Mouse (Mus musculus): ENCODE results near the gene Adora2a. TPM values are rescaled to one million over a fixed set of nuclear protein-coding genes. Genes with fewer than 3 reads are reported as not detected.

Gene Adora2a
- polyA plus RNA-seq, 1 experiment = 7.7 TPM

DNA sequence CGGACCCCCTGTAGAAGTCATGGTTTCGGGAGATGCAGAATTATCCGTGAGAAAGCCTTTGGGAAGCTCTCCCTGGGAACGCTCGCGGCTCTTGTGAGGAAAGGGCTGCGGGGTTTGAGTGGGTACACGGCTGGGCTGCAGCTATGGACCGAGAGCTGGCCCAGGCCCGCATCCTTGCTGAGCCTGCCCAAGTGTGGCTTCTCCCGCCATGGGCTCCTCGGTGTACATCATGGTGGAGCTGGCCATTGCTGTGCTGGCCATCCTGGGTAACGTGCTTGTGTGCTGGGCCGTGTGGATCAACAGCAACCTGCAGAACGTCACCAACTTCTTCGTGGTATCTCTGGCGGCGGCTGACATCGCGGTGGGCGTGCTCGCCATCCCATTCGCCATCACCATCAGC lies 9.1 kb downstream of the Adora2a start:
- Histone ChIP-seq H3K27ac (ENCODE audit: control insufficient read depth, insufficient read depth, low read depth, low read length, poor library complexity) (no peak overlapping the region), H3K4me1 (ENCODE audit: control insufficient read depth, insufficient read depth, low read length) (peaks cover 7% of the 10 kb centered on the region; the same call in 1 of the 2 replicates), H3K4me3 (replicated peaks; ENCODE audit: control insufficient read depth, low read depth, low read length) (no peak overlapping the region)
- WGBS = 89% methylated on average over 23 of the region's 23 CpGs
- TF ChIP-seq POLR2A (IDR thresholded peaks at IDR 0.05; ENCODE audit: borderline replicate concordance, control insufficient read depth, low read depth, low read length) = no peak

DNA sequence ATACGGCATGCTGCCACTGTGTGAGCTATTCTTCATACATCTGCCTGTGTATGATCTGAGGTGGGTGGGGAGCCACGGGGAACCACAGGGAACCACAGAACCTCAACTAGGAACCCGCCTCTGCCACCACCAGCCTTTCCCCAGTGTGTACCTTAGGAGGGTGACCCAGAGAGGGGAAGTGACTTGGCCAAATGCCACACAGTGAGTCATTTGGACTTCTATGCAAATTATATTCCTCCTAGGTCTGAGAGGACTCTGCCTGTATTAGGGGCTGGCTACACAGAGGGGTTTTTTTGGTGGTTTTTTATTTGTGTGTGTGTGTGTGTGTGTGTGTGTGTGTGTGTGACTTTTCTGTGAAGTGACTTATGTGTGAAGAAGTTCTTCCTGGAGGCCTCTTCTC lies 9.9 kb downstream of the Adora2a start:
- no peak overlapping the region for H3K27ac ChIP-seq (ENCODE audit: control insufficient read depth, insufficient read depth, low read depth, low read length, poor library complexity)

DNA sequence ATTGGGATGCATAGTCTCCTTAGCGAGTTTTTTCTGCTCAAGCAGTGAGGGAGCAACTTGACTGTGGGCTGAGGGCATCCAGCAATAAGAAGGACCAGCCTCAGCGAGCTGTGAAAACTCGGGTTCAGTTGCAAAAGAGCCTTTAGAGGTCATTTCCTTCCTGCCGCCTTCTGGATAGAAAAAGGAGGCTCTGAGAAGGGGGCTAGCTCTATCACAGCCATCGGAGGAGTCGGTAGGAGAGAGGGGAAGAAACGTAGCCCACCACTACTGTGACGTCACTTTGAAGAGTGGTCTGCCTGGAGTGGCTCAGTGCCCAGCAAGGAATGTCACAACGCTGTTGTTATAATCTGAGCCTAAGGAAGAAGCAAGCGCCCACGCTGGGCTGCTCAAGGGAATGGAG lies 10.4 kb downstream of the Adora2a start:
- WGBS = 19% methylated on average over 11 of the region's 11 CpGs
- Histone ChIP-seq H3K27ac (ENCODE audit: control insufficient read depth, insufficient read depth, low read depth, low read length, poor library complexity) (no peak overlapping the region), H3K4me3 (replicated peaks; ENCODE audit: control insufficient read depth, low read depth, low read length) (no peak overlapping the region)

More for the DNA sequence above, 9.9 kb downstream of the Adora2a start:
- Histone ChIP-seq H3K4me1 (ENCODE audit: control insufficient read depth, insufficient read depth, low read length) (peaks cover 7% of the 10 kb centered on the region; the same call in 1 of the 2 replicates), H3K4me3 (replicated peaks; ENCODE audit: control insufficient read depth, low read depth, low read length) (no peak overlapping the region)
- 3% methylated on average over 3 of the region's 3 CpGs for WGBS
- TF ChIP-seq CTCF (IDR thresholded peaks at IDR 0.05; ENCODE audit: control insufficient read depth, insufficient read depth, low read length) = no peak
- TF ChIP-seq POLR2A (IDR thresholded peaks at IDR 0.05; ENCODE audit: borderline replicate concordance, control insufficient read depth, low read depth, low read length) = no peak

DNA sequence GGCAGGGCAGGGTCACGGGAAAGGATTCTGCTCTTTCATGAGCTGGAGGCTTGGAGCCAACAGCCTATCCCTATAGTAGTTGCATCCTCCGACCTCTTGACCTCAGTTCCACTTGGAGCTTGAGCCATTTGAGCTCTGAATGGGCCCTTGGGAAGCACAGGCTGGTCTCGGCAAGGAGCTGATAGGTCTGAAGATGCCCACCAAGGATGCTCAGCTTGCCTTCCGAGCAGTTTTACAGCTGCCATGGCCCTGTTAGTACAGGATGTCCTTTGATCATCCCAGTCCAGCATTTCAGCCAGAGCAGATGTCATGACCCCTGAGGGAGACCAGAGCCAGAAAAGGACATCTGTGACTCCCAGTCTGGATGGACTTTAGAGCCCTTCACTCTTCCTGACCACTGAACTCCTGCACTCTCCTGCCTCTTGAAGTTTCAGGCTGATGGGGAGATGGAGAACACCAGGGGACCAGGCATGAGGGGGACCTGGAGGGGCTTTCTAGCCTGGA lies 11.6 kb downstream of the Adora2a start:
- TF ChIP-seq POLR2A (IDR thresholded peaks at IDR 0.05; ENCODE audit: borderline replicate concordance, control insufficient read depth, low read depth, low read length) (no peak), CTCF (IDR thresholded peaks at IDR 0.05; ENCODE audit: control insufficient read depth, insufficient read depth, low read length) (no peak)
- H3K4me3 ChIP-seq (replicated peaks; ENCODE audit: control insufficient read depth, low read depth, low read length) = no peak overlapping the region
- WGBS = 80% methylated on average over 4 of the region's 4 CpGs
- H3K27ac ChIP-seq (ENCODE audit: control insufficient read depth, insufficient read depth, low read depth, low read length, poor library complexity) = no peak overlapping the region
- peaks cover 7% of the 10 kb centered on the region; the same call in 1 of the 2 replicates for H3K4me1 ChIP-seq (ENCODE audit: control insufficient read depth, insufficient read depth, low read length)

More for the DNA sequence above, 10.4 kb downstream of the Adora2a start:
- no peak for TF ChIP-seq POLR2A (IDR thresholded peaks at IDR 0.05; ENCODE audit: borderline replicate concordance, control insufficient read depth, low read depth, low read length)
- peaks cover 7% of the 10 kb centered on the region; the same call in 1 of the 2 replicates for H3K4me1 ChIP-seq (ENCODE audit: control insufficient read depth, insufficient read depth, low read length)

DNA sequence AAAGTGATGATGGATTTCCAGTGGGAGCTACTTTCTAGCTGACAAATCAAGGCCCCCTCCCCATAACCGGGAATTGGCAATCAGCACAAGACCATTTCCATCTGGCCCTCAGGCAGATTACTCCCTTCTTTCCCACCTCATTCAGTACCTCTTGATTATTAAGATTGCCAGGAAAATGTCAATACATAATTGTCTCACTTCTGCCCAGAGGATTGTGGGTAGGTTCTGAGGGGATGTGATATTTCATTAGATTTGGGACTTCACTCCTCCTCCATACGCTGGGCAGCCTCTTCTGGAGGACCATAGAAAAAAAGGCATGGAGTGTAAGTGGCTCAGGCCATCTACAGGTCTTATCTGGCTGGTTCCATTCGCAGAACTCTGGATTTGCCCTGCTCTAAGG lies 15.6 kb downstream of the Adora2a start:
- H3K4me1 ChIP-seq (ENCODE audit: control insufficient read depth, insufficient read depth, low read length) = no peaks in the 10 kb centered on the region; the same call in 1 of the 2 replicates
- no peak overlapping the region for H3K27ac ChIP-seq (ENCODE audit: control insufficient read depth, insufficient read depth, low read depth, low read length, poor library complexity)
- WGBS = 86% methylated on average over 3 of the region's 3 CpGs
- no peak overlapping the region for H3K4me3 ChIP-seq (replicated peaks; ENCODE audit: control insufficient read depth, low read depth, low read length)
- TF ChIP-seq POLR2A (IDR thresholded peaks at IDR 0.05; ENCODE audit: borderline replicate concordance, control insufficient read depth, low read depth, low read length) (no peak), CTCF (IDR thresholded peaks at IDR 0.05; ENCODE audit: control insufficient read depth, insufficient read depth, low read length) (no peak)

DNA sequence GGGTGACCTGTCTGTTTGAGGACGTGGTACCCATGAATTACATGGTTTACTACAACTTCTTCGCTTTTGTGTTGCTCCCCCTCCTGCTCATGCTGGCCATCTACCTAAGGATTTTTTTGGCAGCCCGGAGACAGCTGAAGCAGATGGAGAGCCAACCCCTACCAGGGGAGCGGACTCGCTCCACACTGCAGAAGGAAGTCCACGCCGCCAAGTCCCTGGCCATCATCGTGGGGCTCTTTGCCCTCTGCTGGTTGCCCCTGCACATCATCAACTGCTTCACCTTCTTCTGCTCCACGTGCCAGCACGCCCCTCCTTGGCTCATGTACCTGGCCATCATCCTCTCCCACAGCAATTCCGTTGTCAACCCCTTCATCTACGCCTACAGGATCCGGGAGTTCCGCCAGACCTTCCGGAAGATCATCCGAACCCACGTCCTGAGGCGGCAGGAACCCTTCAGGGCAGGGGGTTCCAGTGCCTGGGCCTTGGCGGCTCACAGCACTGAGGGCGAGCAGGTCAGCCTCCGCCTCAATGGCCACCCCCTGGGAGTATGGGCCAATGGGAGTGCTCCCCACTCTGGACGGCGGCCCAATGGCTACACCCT lies 16.6 kb downstream of the Adora2a start:
- H3K27ac ChIP-seq (ENCODE audit: control insufficient read depth, insufficient read depth, low read depth, low read length, poor library complexity) = no peak overlapping the region
- H3K4me3 ChIP-seq (replicated peaks; ENCODE audit: control insufficient read depth, low read depth, low read length) = no peak overlapping the region
- WGBS = 85% methylated on average over 23 of the region's 23 CpGs
- H3K4me1 ChIP-seq (ENCODE audit: control insufficient read depth, insufficient read depth, low read length) = no peaks in the 10 kb centered on the region
- no peak for TF ChIP-seq CTCF (IDR thresholded peaks at IDR 0.05; ENCODE audit: control insufficient read depth, insufficient read depth, low read length)
- no peak for TF ChIP-seq POLR2A (IDR thresholded peaks at IDR 0.05; ENCODE audit: borderline replicate concordance, control insufficient read depth, low read depth, low read length)

DNA sequence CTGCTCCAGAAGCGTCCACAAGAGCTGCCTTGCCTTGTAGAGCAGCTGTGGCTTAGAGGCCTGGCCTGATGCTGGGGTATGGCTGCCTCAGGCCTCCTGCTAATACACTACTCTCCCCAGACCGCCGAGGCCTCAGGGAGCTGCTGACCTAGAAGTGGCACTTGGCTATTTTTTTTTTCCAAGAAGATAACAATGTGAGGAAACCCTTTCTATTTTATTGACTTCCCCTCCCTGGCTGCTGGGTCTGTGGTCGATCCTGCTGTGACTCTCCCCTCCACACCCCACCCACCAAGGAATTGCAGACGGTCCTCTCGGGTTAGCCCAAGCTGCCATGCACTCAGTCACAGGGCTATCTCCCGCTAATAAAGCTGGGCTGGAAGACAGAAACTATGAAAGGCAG lies 17.5 kb downstream of the Adora2a start:
- whole genome bisulfite sequencing = 65% methylated on average over 7 of the region's 7 CpGs
- Histone ChIP-seq H3K4me1 (ENCODE audit: control insufficient read depth, insufficient read depth, low read length) (no peaks in the 10 kb centered on the region; the same call in 1 of the 2 replicates), H3K4me3 (replicated peaks; ENCODE audit: control insufficient read depth, low read depth, low read length) (no peak overlapping the region), H3K27ac (ENCODE audit: control insufficient read depth, insufficient read depth, low read depth, low read length, poor library complexity) (no peak overlapping the region)
- TF ChIP-seq POLR2A (IDR thresholded peaks at IDR 0.05; ENCODE audit: borderline replicate concordance, control insufficient read depth, low read depth, low read length) = no peak
- TF ChIP-seq CTCF (IDR thresholded peaks at IDR 0.05; ENCODE audit: control insufficient read depth, insufficient read depth, low read length) = no peak

DNA sequence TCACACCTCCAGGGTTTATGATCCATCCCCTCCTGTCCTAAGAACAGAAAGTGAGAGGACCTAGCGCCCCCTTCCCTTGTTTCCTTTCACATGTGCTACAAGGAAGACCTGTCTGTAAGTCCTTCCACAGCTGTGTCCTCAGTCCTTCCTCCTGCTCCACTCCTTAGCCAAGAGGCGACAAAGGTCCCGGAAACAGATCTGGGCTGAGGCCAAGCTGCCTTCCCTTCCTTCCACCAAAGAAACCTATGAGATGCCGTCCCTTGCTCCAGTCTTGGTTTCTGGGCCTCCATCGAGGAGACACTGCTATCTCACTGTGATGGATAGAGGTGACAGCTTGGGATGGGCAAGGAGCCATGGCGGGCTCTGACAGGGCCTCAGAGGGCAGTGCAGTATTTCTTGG lies 18.4 kb downstream of the Adora2a start:
- no peak for TF ChIP-seq CTCF (IDR thresholded peaks at IDR 0.05; ENCODE audit: control insufficient read depth, insufficient read depth, low read length)
- no peak for TF ChIP-seq POLR2A (IDR thresholded peaks at IDR 0.05; ENCODE audit: borderline replicate concordance, control insufficient read depth, low read depth, low read length)
- whole genome bisulfite sequencing = 77% methylated on average over 6 of the region's 6 CpGs
- H3K4me3 ChIP-seq (replicated peaks; ENCODE audit: control insufficient read depth, low read depth, low read length) = no peak overlapping the region
- H3K4me1 ChIP-seq (ENCODE audit: control insufficient read depth, insufficient read depth, low read length) = no peaks in the 10 kb centered on the region; the same call in 1 of the 2 replicates
- no peak overlapping the region for H3K27ac ChIP-seq (ENCODE audit: control insufficient read depth, insufficient read depth, low read depth, low read length, poor library complexity)

DNA sequence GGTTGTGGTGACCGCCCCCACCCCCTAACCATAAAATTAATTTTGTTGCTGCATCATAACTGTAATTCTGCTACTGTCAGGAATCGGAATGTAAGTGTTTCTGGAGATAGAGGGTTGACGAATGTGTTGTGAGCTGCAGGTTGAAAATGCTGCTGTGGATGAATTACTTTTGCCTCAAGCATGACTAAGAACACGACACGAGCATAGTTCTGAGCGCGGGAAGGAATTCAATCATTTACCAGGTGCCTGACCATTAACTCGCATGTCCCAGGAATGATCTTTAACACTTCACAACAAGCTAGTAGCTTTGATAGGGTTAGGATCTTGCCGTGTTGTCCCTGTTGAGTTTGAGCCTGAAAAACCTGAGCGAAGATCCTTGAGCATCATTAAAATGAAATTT lies 20.6 kb downstream of the Adora2a start:
- WGBS = 85% methylated on average over 10 of the region's 10 CpGs
- TF ChIP-seq POLR2A (IDR thresholded peaks at IDR 0.05; ENCODE audit: borderline replicate concordance, control insufficient read depth, low read depth, low read length) (no peak), CTCF (IDR thresholded peaks at IDR 0.05; ENCODE audit: control insufficient read depth, insufficient read depth, low read length) (no peak)

More for the DNA sequence above, 20.6 kb downstream of the Adora2a start:
- no peak overlapping the region for H3K4me3 ChIP-seq (replicated peaks; ENCODE audit: control insufficient read depth, low read depth, low read length)
- no peaks in the 10 kb centered on the region; the same call in 1 of the 2 replicates for H3K4me1 ChIP-seq (ENCODE audit: control insufficient read depth, insufficient read depth, low read length)
- no peak overlapping the region for H3K27ac ChIP-seq (ENCODE audit: control insufficient read depth, insufficient read depth, low read depth, low read length, poor library complexity)

All from bone marrow, adult 2 months (tissue).